Mouse (Mus musculus) hindbrain, embryonic 10.5 days (tissue): ENCODE results near the gene Sytl3. TPM values are rescaled to one million over a fixed set of nuclear protein-coding genes. Genes with fewer than 3 reads are reported as not detected.

Experiments used
- polyA plus RNA-seq: library from polyadenylated mRNA; unstranded; fragments of >200 nt; fragmentation: Nextera tagmentation; extraction: Ambion mirVana; gene quantifications from 2 replicates; pipeline ENCODE4 v1.2.1, GENCODE M21; 2016

The Sytl3 gene
- polyA plus RNA-seq, 1 experiment from 2014 or later, result 0.29 TPM

Other genes starting within 250 kb of the Sytl3 start
- gene Dynlt1b, start 229.0 kb upstream of the Sytl3 start, polyA plus RNA-seq, result 585 and 814 TPM in 2 replicates
- 38.8 and 43.2 TPM in 2 replicates for gene Dynlt1c, start 57.4 kb upstream of the Sytl3 start, polyA plus RNA-seq
- gene Dynlt1f, start 3.2 kb upstream of the Sytl3 start, polyA plus RNA-seq, result 297 and 329 TPM in 2 replicates
- 85.2 and 99.4 TPM in 2 replicates for gene Ezr, start 123.7 kb downstream of the Sytl3 start, polyA plus RNA-seq